Mouse (Mus musculus) c-Kit-negative CD71-positive TER-119-positive erythroid progenitor cells, embryonic 14.5 days (primary cell): ENCODE results near the gene Arl16.

Experiments
- DNase-seq: peaks from one replicate; pipeline ENCODE4 v3.0.0-alpha.2; 2013; ENCODE audit warnings: low read depth, low spot score

Arl16 gene

DNA sequence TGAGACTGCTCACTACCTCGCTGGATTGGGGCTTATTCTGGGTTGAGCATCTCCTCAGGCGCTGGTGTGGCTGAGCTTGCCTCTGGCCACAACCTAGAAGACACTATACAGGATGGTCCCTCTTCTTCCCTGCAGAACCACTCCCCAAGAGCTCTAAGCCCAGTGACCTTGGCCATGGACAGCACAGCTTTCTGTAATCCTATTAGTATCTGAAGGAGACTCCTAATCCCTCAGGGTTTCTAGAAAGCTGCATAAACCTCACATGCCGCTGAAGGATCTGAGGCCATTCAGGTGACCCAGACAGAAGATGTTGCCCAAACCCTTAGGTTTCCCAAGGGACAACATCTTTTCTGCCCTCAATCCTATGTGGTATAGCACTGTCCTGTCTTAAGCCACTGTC lies 15.2 kb downstream of the Arl16 start:
- DNase-seq, result no peak

DNA sequence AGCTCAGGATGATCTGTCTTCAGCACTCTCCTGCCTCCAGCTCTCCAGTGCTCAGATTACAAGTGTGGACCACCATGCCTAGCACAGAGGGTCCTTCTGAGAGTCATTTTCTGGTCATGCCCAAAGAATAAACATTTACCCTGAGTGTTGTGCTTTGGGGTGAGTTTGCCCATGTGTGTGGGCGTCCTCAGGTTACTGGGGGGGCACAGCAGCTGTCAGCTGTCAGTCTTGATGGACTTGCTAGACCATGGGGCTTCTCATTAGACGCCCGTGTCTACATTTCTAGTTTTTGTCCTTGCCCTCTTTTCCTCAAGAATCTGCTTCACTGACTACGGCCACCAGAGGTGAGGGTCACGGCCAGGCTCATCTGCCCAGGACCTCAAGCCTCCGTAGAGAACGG lies 20.2 kb downstream of the Arl16 start:
- no peak for DNase-seq

DNA sequence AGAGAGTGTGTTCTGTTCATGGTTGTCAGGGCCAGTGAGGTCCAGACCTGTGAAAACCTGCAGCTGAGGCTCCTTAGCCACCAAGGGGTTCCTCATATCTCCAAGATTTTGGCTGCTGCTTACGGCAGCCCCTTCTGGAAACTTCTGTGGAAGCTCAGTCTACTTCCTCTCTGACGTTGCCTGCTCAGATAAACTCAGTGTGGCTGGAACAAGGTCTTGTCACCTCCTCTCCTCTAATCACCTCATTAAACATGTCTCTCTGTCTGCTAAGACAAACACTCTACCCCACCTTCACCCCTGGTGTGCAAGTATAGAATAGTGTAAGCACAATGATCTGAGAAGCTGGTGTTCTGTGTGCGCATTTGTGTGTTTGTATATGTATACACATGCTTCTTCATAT lies 21.9 kb downstream of the Arl16 start:
- DNase-seq, result no peak

GRCm38 (mm10) chr11:120444106-120444505 lies 23.3 kb downstream of the Arl16 start:
- DNase-seq, result no peak

- no peak for DNase-seq
These were observed 24.6 kb downstream of the Arl16 start for GRCm38 (mm10) chr11:120442765-120443280.

DNA sequence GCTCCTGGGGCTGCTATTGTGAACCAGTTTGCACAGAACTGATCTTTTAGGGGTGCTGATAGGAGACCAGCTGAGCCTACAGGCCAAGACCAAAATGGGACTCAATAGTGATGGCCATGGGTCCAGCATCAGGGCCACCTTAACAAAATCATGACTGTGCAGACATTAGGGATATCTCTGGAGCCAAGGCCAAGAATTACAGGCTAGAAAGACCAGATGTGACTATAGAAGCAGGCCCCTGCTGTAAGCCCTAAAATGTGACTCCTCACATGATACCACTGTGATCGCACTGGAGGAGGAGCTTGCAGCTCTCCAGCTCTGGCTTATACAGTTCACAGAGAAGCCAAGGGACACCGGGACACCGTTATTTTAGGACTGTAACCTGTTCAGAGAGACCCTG lies 25.1 kb downstream of the Arl16 start, which contains the start of gene Tspan10:
Tspan10 (plus strand) TSS at position 301 of the 400 bp plus-strand sequence.
- no peak for DNase-seq

- no peak for DNase-seq
These were observed 29.5 kb downstream of the Arl16 start for GRCm38 (mm10) chr11:120437857-120438385.

GRCm38 (mm10) chr11:120437152-120437856 lies 30.1 kb downstream of the Arl16 start, which contains the start of gene Nploc4:
Gene Nploc4, minus strand, starts transcription at chr11:120437708.
- DNase-seq, result peak; percentile 71

DNA sequence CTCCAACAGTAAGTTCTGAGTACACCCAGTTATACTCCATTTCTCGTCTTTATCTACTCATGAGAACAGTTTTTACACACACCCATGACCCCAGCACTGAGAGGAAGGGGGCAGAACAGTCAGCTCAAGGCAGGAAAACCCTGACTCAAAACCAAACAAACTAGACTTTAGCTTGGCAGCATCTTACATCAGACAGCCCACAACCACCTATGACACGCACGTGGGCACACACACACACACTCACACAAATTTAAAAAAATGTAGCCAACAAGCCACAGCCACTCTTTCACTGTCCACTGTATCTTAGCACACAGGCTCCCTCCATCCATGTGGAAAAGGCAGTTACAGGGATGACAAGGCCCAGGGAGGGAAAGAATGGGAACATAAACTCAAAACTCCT lies 40.7 kb downstream of the Arl16 start:
- DNase-seq, result no peak

GRCm38 (mm10) chr11:120423569-120424295 lies 43.7 kb downstream of the Arl16 start:
- peak; percentile 30 for DNase-seq

- no peak for DNase-seq
These were observed 44.5 kb downstream of the Arl16 start for GRCm38 (mm10) chr11:120422651-120423568.

GRCm38 (mm10) chr11:120418592-120418991 lies 48.8 kb downstream of the Arl16 start:
- no peak for DNase-seq

- DNase-seq, result no peak
These were observed 49.6 kb downstream of the Arl16 start for GRCm38 (mm10) chr11:120417852-120418251.
